Mouse (Mus musculus) heart, embryonic 12.5 days (tissue): ENCODE measurements around the gene Il17d. TPM values are rescaled to one million over a fixed set of nuclear protein-coding genes. Genes with fewer than 3 reads are reported as not detected.

Source experiments
- polyA plus RNA-seq: library from polyadenylated mRNA; unstranded; fragments of >200 nt; fragmentation: Nextera tagmentation; extraction: Ambion mirVana; gene quantifications from 2 replicates; pipeline ENCODE4 v1.2.1, GENCODE M21; 2016

The Il17d gene
- polyA plus RNA-seq, 1 experiment from 2014 or later = 0.79 TPM

Other genes with a start within 250 kb of the Il17d start
- 10.9 and 12.1 TPM in 2 replicates for gene Cryl1, start 126.2 kb upstream of the Il17d start, polyA plus RNA-seq
- 5.6 and 8.1 TPM in 2 replicates for gene Ift88, start 100.7 kb upstream of the Il17d start, polyA plus RNA-seq
- gene Eef1akmt1, start 46.8 kb downstream of the Il17d start, polyA plus RNA-seq = 56.4 and 60.4 TPM in 2 replicates
- 19.2 and 19.5 TPM in 2 replicates for gene Xpo4, start 140.7 kb downstream of the Il17d start, polyA plus RNA-seq
- gene Gm49361, start 221.3 kb downstream of the Il17d start, polyA plus RNA-seq = not detected in 2 replicates
- gene Lats2, start 233.6 kb downstream of the Il17d start, polyA plus RNA-seq = 33.3 and 36.0 TPM in 2 replicates